In the genomic region with DNA sequence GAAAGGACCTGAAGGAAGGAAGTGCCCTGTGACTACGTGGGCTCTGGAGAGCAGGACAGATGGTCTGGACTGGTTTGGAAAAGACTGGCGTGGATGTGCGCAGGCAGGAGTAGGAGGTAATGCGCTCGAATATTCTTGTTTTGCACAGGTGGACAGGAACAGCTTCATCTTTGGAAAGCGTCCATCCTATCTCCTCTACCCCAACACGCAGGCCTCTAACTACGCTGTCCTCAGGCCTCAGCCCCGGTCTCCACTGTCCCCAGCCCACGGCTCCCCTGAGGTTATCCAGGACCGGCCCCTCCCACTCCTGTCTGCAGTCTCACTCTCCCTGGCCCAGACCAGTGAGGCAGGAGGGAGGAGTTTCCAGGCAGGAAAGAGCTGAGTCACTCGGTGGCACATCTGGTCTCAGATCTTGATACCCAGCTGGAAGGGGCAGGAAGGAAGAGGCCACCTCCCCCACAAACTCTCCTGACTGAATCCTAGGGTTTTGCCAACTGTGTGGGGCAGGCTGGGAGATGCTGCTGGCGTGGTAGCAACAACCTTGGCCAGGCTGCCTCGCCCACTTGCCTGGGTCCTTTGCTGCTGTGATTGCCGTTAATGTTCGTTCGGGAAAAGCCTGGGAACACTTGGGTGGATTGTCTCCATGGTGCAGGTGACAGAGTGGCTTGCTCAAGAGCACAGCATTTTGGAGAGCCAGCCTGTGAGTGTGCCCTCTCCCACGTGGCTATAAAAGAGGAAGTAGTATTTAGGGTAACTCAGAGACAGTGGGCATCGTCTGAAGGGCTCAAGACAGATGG, we compare ENCODE assay signal across 8 mouse cellular contexts. TPM values are rescaled to one million over a fixed set of nuclear protein-coding genes. Genes with fewer than 3 reads are reported as not detected.
DNase-seq lines count a peak whose midpoint lies in the region; ATAC-seq and TF ChIP-seq lines count a peak whose summit lies in the region.

No protein-coding gene starts in this region.

- H3K27ac ChIP-seq in hindbrain, postnatal 0 days = no peak overlapping the region
- no peak overlapping the region for H3K27ac ChIP-seq in limb, embryonic 14.5 days (replicated peaks; ENCODE audit: low read depth, low read length)
- H3K27ac ChIP-seq in neural tube, embryonic 11.5 days (ENCODE audit: low read depth, low read length) = no peak overlapping the region

- TF ChIP-seq POLR2A in limb, embryonic 14.5 days (IDR thresholded peaks at IDR 0.05; ENCODE audit: borderline replicate concordance, extremely low read depth, insufficient read depth, insufficient read length) = no peak

- WGBS in hindbrain, postnatal 0 days = 37% methylated on average over 19 of the region's 19 CpGs
- WGBS in limb, embryonic 14.5 days = 27% methylated on average over 19 of the region's 19 CpGs
- 36% methylated on average over 19 of the region's 19 CpGs for WGBS in neural tube, embryonic 11.5 days

- H3K4me1 ChIP-seq in hindbrain, postnatal 0 days (ENCODE audit: insufficient read depth, low read length) = no peaks in the 10 kb centered on the region
- H3K4me1 ChIP-seq in limb, embryonic 14.5 days (ENCODE audit: control insufficient read depth, insufficient read depth, low read length) = peaks cover 6% of the 10 kb centered on the region
- H3K4me1 ChIP-seq in neural tube, embryonic 11.5 days (ENCODE audit: control insufficient read depth, insufficient read depth, low read length) = peaks cover 8% of the 10 kb centered on the region

- H3K9me3 ChIP-seq in hindbrain, postnatal 0 days (ENCODE audit: low read length) = no peaks in the 10 kb centered on the region
- H3K9me3 ChIP-seq in limb, embryonic 14.5 days (ENCODE audit: control insufficient read depth, low read length) = no peaks in the 10 kb centered on the region
- no peaks in the 10 kb centered on the region for H3K9me3 ChIP-seq in neural tube, embryonic 11.5 days (ENCODE audit: control insufficient read depth, low read length)

- H3K9ac ChIP-seq in hindbrain, postnatal 0 days (replicated peaks; ENCODE audit: low read length) = no peak overlapping the region
- H3K9ac ChIP-seq in limb, embryonic 14.5 days (ENCODE audit: low read depth, low read length, severe bottlenecking) = peak overlapping the region; percentile 21; the same call in 1 of the 2 replicates
- 0 out of 2 replicates have a peak overlapping the region, but pooled peaks have one; percentile 10 for H3K9ac ChIP-seq in neural tube, embryonic 11.5 days (ENCODE audit: low read length)

- DNase-seq in right cerebral cortex, adult 2 months (ENCODE audit: low spot score in 2 of 2) = peak; percentile 66 to 67
- no peak for DNase-seq in right cerebral cortex, postnatal 14 days
- DNase-seq in c-Kit-negative CD71-positive TER-119-positive erythroid progenitor cells, embryonic 14.5 days (ENCODE audit: low read depth, low spot score) = peak; percentile 63
- peak; percentile 70 for DNase-seq in fat pad, adult 2 months (ENCODE audit: extremely low read depth, low read depth, low spot score)
- peak; percentile 39 for DNase-seq in hindbrain, postnatal 0 days (ENCODE audit: low spot score)
- DNase-seq in limb, embryonic 14.5 days (ENCODE audit: low spot score) = peak; percentile 61
- DNase-seq in neural tube, embryonic 11.5 days (ENCODE audit: low spot score) = no peak
- no peak for DNase-seq in urinary bladder, postnatal 25 days (ENCODE audit: low spot score)

- no peak for TF ChIP-seq CTCF in hindbrain, postnatal 0 days (IDR thresholded peaks at IDR 0.05; ENCODE audit: low read depth)

- H3K27me3 ChIP-seq in hindbrain, postnatal 0 days (ENCODE audit: insufficient read depth, low read length) = no peaks in the 10 kb centered on the region
- H3K27me3 ChIP-seq in limb, embryonic 14.5 days (ENCODE audit: control insufficient read depth, insufficient read depth, low read length) = no peaks in the 10 kb centered on the region
- H3K27me3 ChIP-seq in neural tube, embryonic 11.5 days (ENCODE audit: control insufficient read depth, insufficient read depth, low read length) = no peaks in the 10 kb centered on the region

- ATAC-seq in hindbrain, postnatal 0 days = 0 out of 2 replicates have a peak, but pooled peaks have one; percentile 21
- ATAC-seq in limb, embryonic 14.5 days (ENCODE audit: low FRiP score, low read depth) = peak; percentile 67
- ATAC-seq in neural tube, embryonic 11.5 days (ENCODE audit: insufficient read depth, low FRiP score, low TSS enrichment) = no peak

- H3K4me2 ChIP-seq in hindbrain, postnatal 0 days (ENCODE audit: low read depth, low read length) = no peak overlapping the region
- no peak overlapping the region; the same call in 1 of the 2 replicates for H3K4me2 ChIP-seq in limb, embryonic 14.5 days (replicated peaks; ENCODE audit: low read depth, low read length, severe bottlenecking)
- H3K4me2 ChIP-seq in neural tube, embryonic 11.5 days (ENCODE audit: low read depth) = no peak overlapping the region

- H3K36me3 ChIP-seq in hindbrain, postnatal 0 days (ENCODE audit: insufficient read depth, low read length) = no peaks in the 10 kb centered on the region
- no peaks in the 10 kb centered on the region for H3K36me3 ChIP-seq in limb, embryonic 14.5 days (ENCODE audit: control insufficient read depth, insufficient read depth, low read length)
- H3K36me3 ChIP-seq in neural tube, embryonic 11.5 days (ENCODE audit: control insufficient read depth, insufficient read depth, low read length) = no peaks in the 10 kb centered on the region

- no peak overlapping the region for H3K4me3 ChIP-seq in hindbrain, postnatal 0 days (ENCODE audit: low read length)
- no peak overlapping the region for H3K4me3 ChIP-seq in limb, embryonic 14.5 days (replicated peaks; ENCODE audit: low read length)
- no peak overlapping the region for H3K4me3 ChIP-seq in neural tube, embryonic 11.5 days (ENCODE audit: low read depth, low read length)

RNA-seq across cellular contexts. Expression of a gene that starts 2.2 kb away (rescaled TPM):
- total RNA-seq in hindbrain, postnatal 0 days (2014; rRNA removed) = 23.1 and 29.0 TPM in 2 replicates
- 4.9 and 5.3 TPM in 2 replicates for polyA plus RNA-seq in hindbrain, postnatal 0 days (2015; fragmentation: Nextera tagmentation; extraction: Ambion mirVana)
- 17.1 and 22.5 TPM in 2 replicates for polyA plus RNA-seq in limb, embryonic 14.5 days (2012; rRNA removed)
- polyA plus RNA-seq in limb, embryonic 14.5 days (2014; fragmentation: Nextera tagmentation; extraction: Ambion mirVana) = 7.6 and 9.2 TPM in 2 replicates
- polyA plus RNA-seq in neural tube, embryonic 11.5 days (2014; fragmentation: Nextera tagmentation; extraction: Ambion mirVana) = 3.9 and 4.3 TPM in 2 replicates

RNA-seq across cellular contexts. Expression of a gene that starts 24.0 kb away (rescaled TPM):
- total RNA-seq in hindbrain, postnatal 0 days (2014; rRNA removed) = 1.9 and 3.3 TPM in 2 replicates
- polyA plus RNA-seq in hindbrain, postnatal 0 days (2015; fragmentation: Nextera tagmentation; extraction: Ambion mirVana) = 1.9 and 2.0 TPM in 2 replicates
- 3.9 and 5.3 TPM in 2 replicates for polyA plus RNA-seq in limb, embryonic 14.5 days (2012; rRNA removed)
- 4.6 and 6.1 TPM in 2 replicates for polyA plus RNA-seq in limb, embryonic 14.5 days (2014; fragmentation: Nextera tagmentation; extraction: Ambion mirVana)
- polyA plus RNA-seq in neural tube, embryonic 11.5 days (2014; fragmentation: Nextera tagmentation; extraction: Ambion mirVana) = 1.3 and 1.6 TPM in 2 replicates

Comparison
In these comparisons a context has a peak if more than half of its experiments do, and no peak if none do; other contexts are left out.
1. DNase-seq: peak in right cerebral cortex, adult 2 months (2 of 2), c-Kit-negative CD71-positive TER-119-positive erythroid progenitor cells, embryonic 14.5 days (single experiment), fat pad, adult 2 months (single experiment), hindbrain, postnatal 0 days (single experiment) and limb, embryonic 14.5 days (single experiment); none in right cerebral cortex, postnatal 14 days (single experiment), neural tube, embryonic 11.5 days (single experiment) and urinary bladder, postnatal 25 days (single experiment).